Mouse (Mus musculus) stomach, embryonic 16.5 days (tissue): ENCODE results near the gene Gps2. TPM values are rescaled to one million over a fixed set of nuclear protein-coding genes. Genes with fewer than 3 reads are reported as not detected.

Experiments used
- ATAC-seq: fragments of 200-750 bp; cut with Nextera tagmentation; 2 replicates; pipeline ENCODE4 v1.8.0; 2017; ENCODE audit warnings: moderate number of reproducible peaks, moderate TSS enrichment; ENCODE audit not compliant: insufficient read depth, low FRiP score
- H3K27ac ChIP-seq: fragments of 300-500 bp; sonication (generic); 2 replicates; pipeline ENCODE4 v1.5.1; 2014; ENCODE audit warnings: low read length
- H3K27me3 ChIP-seq: fragments of 300-500 bp; sonication (generic); 2 replicates; pipeline ENCODE4 v1.6.1; 2014; ENCODE audit warnings: low read length, control low read depth, mixed read lengths; ENCODE audit not compliant: control insufficient read depth, insufficient read depth
- H3K36me3 ChIP-seq: fragments of 300-500 bp; sonication (generic); 2 replicates; pipeline ENCODE4 v1.6.1; 2014; ENCODE audit warnings: low read length; ENCODE audit not compliant: control insufficient read depth, insufficient read depth
- H3K4me1 ChIP-seq: fragments of 300-500 bp; sonication (generic); 2 replicates; pipeline ENCODE4 v1.6.1; 2014; ENCODE audit warnings: low read length, control low read depth, mixed read lengths; ENCODE audit not compliant: control insufficient read depth, insufficient read depth
- H3K4me2 ChIP-seq: fragments of 300-500 bp; sonication (generic); 2 replicates; pipeline ENCODE4 v1.6.1; 2014; ENCODE audit warnings: low read depth, low read length, mixed read lengths
- H3K4me3 ChIP-seq: fragments of 300-500 bp; sonication (generic); replicated peaks from 2 replicates; pipeline ENCODE4 v1.5.1; 2014; ENCODE audit warnings: mild to moderate bottlenecking, low read length
- H3K9ac ChIP-seq: fragments of 300-500 bp; sonication (generic); 2 replicates; pipeline ENCODE4 v1.6.1; 2014; ENCODE audit warnings: low read length
- H3K9me3 ChIP-seq: fragments of 300-500 bp; sonication (generic); replicated peaks from 2 replicates; pipeline ENCODE4 v1.6.1; 2016; ENCODE audit warnings: low read length, control low read depth; ENCODE audit not compliant: control insufficient read depth
- WGBS: fragments of 180-500 bp; shearing (Covaris S2); extraction: QIAGEN DNeasy Blood & Tissue Kit; methylation state at CpG from one replicate; pipeline ENCODE4 v1.1.7; 2014; 5-methylcytosine and 5-hydroxymethylcytosine counted together
- polyA plus RNA-seq: library from polyadenylated mRNA; unstranded; fragments of >200 nt; fragmentation: Nextera tagmentation; extraction: Ambion mirVana; gene quantifications from 2 replicates; pipeline ENCODE4 v1.2.1, GENCODE M21; 2015

Gene Gps2
- 61.6 and 63.4 TPM in 2 replicates for polyA plus RNA-seq

DNA sequence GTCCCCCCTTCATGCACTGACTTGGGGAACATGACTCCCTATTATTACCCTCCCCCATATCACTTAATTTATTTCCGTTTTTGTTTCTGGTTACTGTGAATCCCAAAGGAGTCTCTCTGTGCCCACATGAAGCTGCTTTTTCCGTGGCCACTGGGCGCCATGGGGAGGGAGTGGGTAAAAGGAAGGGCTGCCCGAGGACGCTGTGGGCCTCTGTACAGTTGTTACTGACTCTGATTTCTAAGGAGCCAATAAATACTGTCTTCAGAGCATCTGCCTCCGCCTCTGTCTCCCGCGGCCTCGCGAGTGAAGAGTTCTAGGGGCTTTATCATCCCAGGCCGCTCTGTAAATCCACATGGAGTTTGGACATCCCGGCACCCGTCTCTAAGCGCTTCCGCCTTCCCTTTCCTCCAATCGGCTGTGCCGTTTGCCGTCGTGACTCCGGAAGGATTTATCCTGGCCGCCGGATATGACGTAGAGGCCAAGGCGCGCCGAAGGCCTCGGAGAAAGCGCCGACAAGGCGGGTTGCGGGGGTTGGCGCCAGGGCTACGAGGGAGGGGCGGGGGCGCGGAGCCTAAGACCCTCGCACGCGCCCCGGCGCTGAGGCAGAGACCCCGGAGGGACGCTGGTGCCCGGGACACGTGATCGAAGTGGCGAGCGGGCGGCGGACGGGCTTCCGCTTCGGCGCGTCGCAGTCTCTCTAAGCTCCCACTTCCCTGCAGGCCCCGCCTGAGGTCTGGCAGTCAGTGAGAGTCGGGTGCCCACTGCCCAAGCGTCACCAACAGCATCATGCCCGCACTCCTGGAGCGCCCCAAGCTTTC is at the start of gene Gps2:
Gene Gps2 (plus strand): TSS at position 335 of the 818 bp plus-strand sequence.
- 2% methylated on average over 61 of the region's 61 CpGs for WGBS
- Histone ChIP-seq H3K4me1 (peaks cover 28% of the 10 kb centered on the region), H3K27ac (peak within 1 kb of the TSS; percentile 88), H3K4me2 (peak within 1 kb of the TSS; percentile 93), H3K36me3 (peaks cover 35% of the 10 kb centered on the region), H3K9me3 (no peaks in the 10 kb centered on the region), H3K4me3 (peak within 1 kb of the TSS; percentile 95), H3K9ac (peak within 1 kb of the TSS; percentile 95), H3K27me3 (no peaks in the 10 kb centered on the region)
- ATAC-seq: peak; percentile 90

DNA sequence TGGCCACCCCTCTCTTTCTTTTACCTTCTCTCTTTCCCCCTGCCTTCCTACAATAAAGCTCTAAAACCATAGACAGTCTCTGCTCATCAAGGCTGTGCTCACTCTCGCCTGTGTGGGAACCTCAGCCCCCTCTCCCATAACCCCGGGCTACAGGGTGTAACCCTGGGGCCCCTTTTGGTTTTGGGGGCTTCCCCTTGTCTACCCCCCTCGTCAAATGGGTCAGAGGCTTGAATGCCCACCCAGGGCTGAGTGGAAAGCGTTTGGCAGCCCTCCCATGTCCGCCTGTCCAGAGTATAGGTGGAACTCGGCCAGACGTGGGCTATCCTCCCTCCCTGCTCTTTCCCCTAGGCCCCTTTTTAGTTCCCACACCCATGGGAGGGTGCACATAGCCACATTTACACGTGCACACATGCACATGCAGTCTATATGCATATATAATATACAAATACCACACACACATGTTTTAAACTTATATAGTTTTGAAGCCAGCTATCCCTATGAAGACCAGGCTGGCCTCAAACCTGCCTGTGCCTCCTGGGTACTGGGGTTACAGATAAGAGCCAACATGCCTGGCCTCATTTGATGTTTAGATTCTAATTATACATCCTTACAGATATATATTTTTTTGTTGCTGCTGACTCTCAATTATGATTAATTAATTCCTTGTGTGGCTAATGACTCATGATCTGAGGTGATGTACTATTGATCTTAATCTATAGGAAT is 49.4 kb upstream of the Gps2 start:
- no peak overlapping the region for H3K4me3 ChIP-seq
- H3K27me3 ChIP-seq: no peaks in the 10 kb centered on the region
- H3K27ac ChIP-seq: no peak overlapping the region
- no peak overlapping the region for H3K9ac ChIP-seq
- H3K4me1 ChIP-seq: no peaks in the 10 kb centered on the region
- no peaks in the 10 kb centered on the region for H3K9me3 ChIP-seq
- WGBS: 43% methylated on average over 8 of the region's 8 CpGs
- H3K36me3 ChIP-seq: no peaks in the 10 kb centered on the region
- no peak overlapping the region for H3K4me2 ChIP-seq
- ATAC-seq: no peak

- Histone ChIP-seq H3K36me3 (no peaks in the 10 kb centered on the region), H3K27ac (no peak overlapping the region), H3K4me3 (no peak overlapping the region), H3K4me1 (no peaks in the 10 kb centered on the region), H3K9ac (no peak overlapping the region), H3K27me3 (no peaks in the 10 kb centered on the region), H3K9me3 (no peaks in the 10 kb centered on the region), H3K4me2 (no peak overlapping the region)
- WGBS: 81% methylated on average over 9 of the region's 9 CpGs
- ATAC-seq: no peak
These were observed 48.1 kb upstream of the Gps2 start for GRCm38 (mm10) chr11:69865561-69865960.

- Histone ChIP-seq H3K4me3 (no peak overlapping the region), H3K4me2 (no peak overlapping the region), H3K27me3 (no peaks in the 10 kb centered on the region), H3K9me3 (no peaks in the 10 kb centered on the region), H3K27ac (no peak overlapping the region), H3K36me3 (no peaks in the 10 kb centered on the region), H3K4me1 (no peaks in the 10 kb centered on the region), H3K9ac (no peak overlapping the region)
- 57% methylated on average over 9 of the region's 9 CpGs for WGBS
- ATAC-seq: no peak
These were observed 46.4 kb upstream of the Gps2 start for GRCm38 (mm10) chr11:69867335-69867734.

GRCm38 (mm10) chr11:69870289-69871069 is 43.2 kb upstream of the Gps2 start:
- no peak overlapping the region for H3K4me2 ChIP-seq
- ATAC-seq: no peak
- 87% methylated on average over 2 of the region's 2 CpGs for WGBS
- no peak overlapping the region for H3K9ac ChIP-seq
- no peak overlapping the region for H3K27ac ChIP-seq
- H3K4me3 ChIP-seq: no peak overlapping the region
- H3K36me3 ChIP-seq: no peaks in the 10 kb centered on the region
- peaks cover 2% of the 10 kb centered on the region; the same call in 1 of the 2 replicates for H3K4me1 ChIP-seq
- no peaks in the 10 kb centered on the region for H3K9me3 ChIP-seq
- no peaks in the 10 kb centered on the region for H3K27me3 ChIP-seq

DNA sequence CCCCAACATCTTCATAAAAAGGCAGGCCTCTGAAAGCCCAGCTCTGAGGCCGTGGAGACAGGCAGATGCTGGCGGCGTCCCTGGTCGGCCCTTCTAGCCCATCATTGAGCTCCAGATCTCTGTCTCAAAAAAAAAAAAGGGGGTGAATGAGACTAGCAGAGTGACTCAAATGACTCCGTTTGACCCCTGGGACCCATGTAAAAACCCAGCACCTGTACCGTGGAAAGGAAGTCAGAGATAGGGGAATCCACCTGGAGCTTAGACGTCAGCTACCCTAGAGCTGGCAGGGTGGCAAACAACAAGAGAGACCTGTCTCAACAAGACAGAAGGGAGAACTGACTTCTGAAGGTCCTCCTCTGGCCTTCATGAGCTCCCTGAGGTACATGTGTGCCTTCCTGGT is 41.9 kb upstream of the Gps2 start:
- Histone ChIP-seq H3K4me3 (no peak overlapping the region), H3K27me3 (no peaks in the 10 kb centered on the region), H3K9me3 (no peaks in the 10 kb centered on the region), H3K9ac (no peak overlapping the region), H3K27ac (no peak overlapping the region), H3K4me2 (no peak overlapping the region), H3K4me1 (peaks cover 12% of the 10 kb centered on the region; the same call in 1 of the 2 replicates), H3K36me3 (no peaks in the 10 kb centered on the region)
- ATAC-seq: no peak
- 83% methylated on average over 7 of the region's 7 CpGs for WGBS

- Histone ChIP-seq H3K36me3 (no peaks in the 10 kb centered on the region), H3K27ac (no peak overlapping the region), H3K27me3 (no peaks in the 10 kb centered on the region), H3K4me1 (peaks cover 17% of the 10 kb centered on the region), H3K4me3 (no peak overlapping the region), H3K9ac (no peak overlapping the region), H3K4me2 (no peak overlapping the region), H3K9me3 (no peaks in the 10 kb centered on the region)
- WGBS: 79% methylated on average over 4 of the region's 4 CpGs
- no peak for ATAC-seq
These were observed 41.2 kb upstream of the Gps2 start for GRCm38 (mm10) chr11:69872451-69872850.

GRCm38 (mm10) chr11:69876186-69876585 is 37.5 kb upstream of the Gps2 start:
- Histone ChIP-seq H3K9me3 (no peaks in the 10 kb centered on the region), H3K27me3 (no peaks in the 10 kb centered on the region), H3K27ac (peak overlapping the region; percentile 92), H3K4me3 (no peak overlapping the region), H3K4me2 (no peak overlapping the region), H3K9ac (peak overlapping the region; percentile 6; the same call in 1 of the 2 replicates), H3K4me1 (peaks cover 43% of the 10 kb centered on the region), H3K36me3 (no peaks in the 10 kb centered on the region)
- 47% methylated on average over 7 of the region's 7 CpGs for WGBS
- ATAC-seq: no peak
